Mouse (Mus musculus) embryo, embryonic 11 days (tissue): ENCODE data around the gene Slc43a2.

Experiments
- DNase-seq: peaks from one replicate; pipeline ENCODE4 v3.0.0-alpha.2; 2015

Slc43a2 gene

GRCm38 (mm10) chr11:75615556-75615955, 84.1 kb downstream of the Slc43a2 start:
- DNase-seq = no peak

DNA sequence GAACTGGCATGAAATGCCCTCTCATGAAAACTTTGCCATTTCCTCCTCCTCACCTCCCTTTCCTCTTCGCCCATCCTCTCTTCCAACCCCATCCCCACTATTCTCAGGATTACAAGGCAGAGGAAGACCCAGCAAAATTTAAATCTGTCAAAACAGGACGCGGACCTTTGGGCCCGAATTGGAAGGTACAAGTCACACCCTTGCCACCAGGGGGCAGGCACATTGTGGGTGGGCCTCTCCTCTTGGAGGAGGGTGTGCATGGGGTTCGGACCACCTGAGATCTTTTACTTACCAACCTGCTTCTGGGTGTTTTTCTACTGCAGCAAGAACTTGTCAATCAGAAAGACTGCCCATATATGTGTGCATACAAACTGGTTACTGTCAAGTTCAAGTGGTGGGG, 87.6 kb downstream of the Slc43a2 start:
- DNase-seq = peak; percentile 16

DNA sequence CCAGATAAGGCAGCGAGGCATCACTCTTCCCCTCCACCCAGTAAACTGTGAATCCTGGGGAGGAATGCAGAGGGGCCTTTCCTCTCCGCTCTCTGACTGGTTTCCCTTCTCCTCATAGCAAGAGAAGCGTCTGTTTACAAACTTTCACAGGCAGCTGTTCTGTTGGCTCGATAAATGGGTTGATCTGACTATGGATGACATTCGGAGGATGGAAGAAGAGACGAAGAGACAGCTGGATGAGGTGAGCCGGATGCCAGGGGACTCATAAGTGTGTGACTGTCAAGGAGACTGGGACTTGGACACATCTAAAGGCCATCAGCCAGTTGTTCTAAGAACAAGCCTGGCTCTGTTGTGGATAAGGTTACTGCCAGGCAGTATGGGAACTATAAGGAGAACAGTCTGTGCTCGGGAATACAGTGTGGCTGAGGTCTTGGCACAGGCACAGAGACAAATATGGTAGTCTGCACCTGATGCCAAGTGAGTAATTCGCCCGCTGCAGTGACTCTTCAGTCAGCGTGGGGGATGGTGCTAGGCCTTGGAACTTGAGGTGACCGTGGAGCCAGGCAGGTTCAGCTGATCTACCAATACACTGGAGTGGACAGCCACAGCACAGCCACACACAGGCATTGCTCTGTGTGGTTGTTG, 88.8 kb downstream of the Slc43a2 start:
- no peak for DNase-seq

- DNase-seq = no peak
These were observed 89.9 kb downstream of the Slc43a2 start for GRCm38 (mm10) chr11:75621426-75621825.

DNA sequence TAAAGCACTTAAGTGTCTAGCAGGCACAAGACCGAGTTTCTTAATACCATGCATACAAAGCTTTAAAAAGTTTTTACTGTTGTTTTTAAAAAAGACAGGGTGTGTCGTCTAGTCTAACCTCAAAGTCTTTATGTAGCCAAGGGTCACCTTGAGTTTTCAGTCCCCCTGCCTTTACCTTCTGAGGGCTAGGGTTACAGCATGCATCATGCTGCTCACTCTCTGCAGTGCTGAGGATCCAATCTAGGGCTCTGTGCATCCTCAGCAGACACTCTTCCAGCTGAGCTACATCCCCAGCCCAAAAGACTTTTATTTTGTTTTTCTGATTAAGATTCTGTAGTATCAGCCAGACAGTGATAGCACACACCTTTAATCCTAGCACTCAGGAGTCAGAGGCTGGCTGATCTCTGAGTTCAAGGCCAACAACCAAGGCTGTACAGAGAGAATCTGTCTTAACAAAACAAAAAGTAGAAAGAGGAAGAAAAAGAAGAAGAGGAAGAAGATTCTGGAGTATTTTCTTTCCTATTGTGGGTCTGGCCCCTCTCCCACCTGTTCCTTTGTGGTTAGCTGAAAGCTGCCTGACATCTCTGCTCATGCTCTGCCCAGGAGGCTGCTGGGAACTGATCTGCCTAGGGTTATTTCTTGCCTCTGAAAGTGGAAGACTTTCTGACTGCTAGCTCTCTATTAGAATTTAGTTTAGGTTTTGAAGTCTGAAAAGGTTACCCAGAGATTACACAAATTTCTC, 91.3 kb downstream of the Slc43a2 start:
- no peak for DNase-seq

GRCm38 (mm10) chr11:75624102-75624554, 92.6 kb downstream of the Slc43a2 start:
- DNase-seq = no peak

DNA sequence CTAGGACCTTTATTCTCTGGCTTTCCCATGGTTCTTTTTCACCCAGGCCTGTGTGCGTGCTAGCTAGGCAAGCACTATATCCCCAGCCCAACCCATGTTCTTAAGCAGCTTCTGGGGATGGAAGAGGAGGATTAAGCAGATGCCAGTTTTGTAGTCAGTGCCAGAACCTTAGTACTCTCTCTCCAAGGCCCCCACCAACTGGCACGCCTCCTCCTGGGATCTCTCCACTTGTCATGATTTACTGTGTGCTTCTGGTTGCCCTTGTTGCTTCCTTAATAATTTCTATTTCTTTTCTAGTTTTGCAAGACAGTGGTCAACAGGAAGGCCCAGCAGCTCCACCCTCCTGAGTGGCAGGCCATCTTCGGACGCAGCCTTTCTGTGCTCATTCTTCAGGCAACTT, 94.3 kb downstream of the Slc43a2 start:
- no peak for DNase-seq
